Mouse (Mus musculus) kidney, adult 2 months (tissue): ENCODE data around the gene Lmntd1.

Experiments used
- CTCF ChIP-seq: fragments of 200-500 bp; conservative IDR thresholded peaks from 2 replicates; pipeline ENCODE4 v1.5.1; 2011; ENCODE audit warnings: low read depth, mild to moderate bottlenecking, control low read depth, low read length, moderate library complexity, mixed read lengths; ENCODE audit not compliant: insufficient read depth, insufficient read length
- POLR2A ChIP-seq: fragments of 200-500 bp; IDR thresholded peaks from one replicate; pipeline ENCODE4 v1.6.1; 2011; ENCODE audit warnings: low read depth, low read length, control low read depth

GRCm38 (mm10) chr6:145322246-145322645 is 291.9 kb downstream of the Lmntd1 start:
- TF ChIP-seq CTCF (no peak), POLR2A (no peak)
